Mouse (Mus musculus) brown adipose tissue, adult 24 weeks (tissue): ENCODE measurements around the gene Psmc5. TPM values are rescaled to one million over a fixed set of nuclear protein-coding genes. Genes with fewer than 3 reads are reported as not detected.

ENCODE experiments used
- H3K27ac ChIP-seq: fragments of 200-500 bp; replicated peaks from 2 replicates; pipeline ENCODE4 v1.5.1; 2012; ENCODE audit warnings: low read depth, mild to moderate bottlenecking, low read length
- H3K4me1 ChIP-seq: fragments of 200-500 bp; 2 replicates; pipeline ENCODE4 v1.6.1; 2012; ENCODE audit warnings: low read length, mixed read lengths; ENCODE audit not compliant: control insufficient read depth, insufficient read depth, insufficient read length
- H3K4me3 ChIP-seq: fragments of 200-500 bp; 2 replicates; pipeline ENCODE4 v1.5.1; 2012; ENCODE audit warnings: low read depth, mild to moderate bottlenecking, low read length, moderate library complexity; ENCODE audit not compliant: insufficient read depth
- polyA plus RNA-seq: library from polyadenylated mRNA; stranded (reverse); fragments of >200 nt; gene quantifications from 2 replicates; pipeline ENCODE4 v1.2.4, GENCODE M21; 2012; ENCODE audit not compliant: missing spikeins, insufficient read depth, insufficient read length

Gene Psmc5
- polyA plus RNA-seq, 1 experiment: 116 TPM

DNA sequence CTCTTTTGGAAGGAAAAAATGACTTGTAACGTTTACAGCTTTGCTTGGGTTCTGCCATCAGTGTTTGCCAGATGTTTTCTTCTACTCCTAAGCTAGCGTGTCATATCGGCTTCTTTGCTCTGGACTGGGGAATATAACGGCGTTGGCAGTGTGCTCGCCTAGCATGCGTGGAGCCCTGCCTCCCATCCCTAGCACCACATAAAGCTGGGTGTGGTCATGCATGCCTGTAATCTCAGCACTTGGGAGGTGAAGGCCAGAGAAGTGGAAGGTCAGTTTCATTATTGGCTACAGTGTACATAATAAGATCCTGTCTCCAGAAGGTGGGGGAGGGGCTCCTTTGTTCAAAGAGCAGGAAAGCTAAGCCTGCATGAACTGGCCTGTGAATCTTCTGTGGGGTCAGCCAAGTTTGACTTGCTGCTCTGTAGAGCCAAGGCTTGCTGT, 19.0 kb downstream of the Psmc5 start:
- H3K4me3 ChIP-seq: no peak overlapping the region
- peaks cover 12% of the 10 kb centered on the region for H3K4me1 ChIP-seq
- H3K27ac ChIP-seq: no peak overlapping the region

DNA sequence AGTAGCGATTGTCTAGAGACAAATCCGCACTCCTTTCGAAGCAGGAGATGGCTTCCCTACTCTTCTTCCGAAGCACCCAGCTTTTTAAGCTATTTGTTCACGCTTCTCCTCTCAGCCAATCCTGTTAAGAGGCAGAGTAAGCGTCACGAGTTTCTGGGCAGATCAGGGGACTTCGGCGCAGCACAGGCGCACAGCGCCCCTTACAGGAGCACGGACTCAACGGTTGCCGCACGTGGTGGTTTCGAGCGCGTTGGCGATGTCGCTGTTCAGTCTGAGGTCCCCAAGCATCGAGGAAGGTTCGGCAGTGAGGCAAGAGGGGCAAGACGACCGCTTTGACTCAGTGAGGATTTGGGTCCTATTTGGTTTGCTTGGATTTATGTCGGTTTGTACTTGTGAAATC, 20.5 kb downstream of the Psmc5 start, which contains the start of gene Tcam1:
Gene Tcam1 (plus strand): TSS at position 219 of the 400 bp plus-strand sequence.
- H3K4me1 ChIP-seq: peaks cover 2% of the 10 kb centered on the region
- no peak within 1 kb of the TSS; the same call in 1 of the 2 replicates for H3K4me3 ChIP-seq
- H3K27ac ChIP-seq: no peak within 1 kb of the TSS

DNA sequence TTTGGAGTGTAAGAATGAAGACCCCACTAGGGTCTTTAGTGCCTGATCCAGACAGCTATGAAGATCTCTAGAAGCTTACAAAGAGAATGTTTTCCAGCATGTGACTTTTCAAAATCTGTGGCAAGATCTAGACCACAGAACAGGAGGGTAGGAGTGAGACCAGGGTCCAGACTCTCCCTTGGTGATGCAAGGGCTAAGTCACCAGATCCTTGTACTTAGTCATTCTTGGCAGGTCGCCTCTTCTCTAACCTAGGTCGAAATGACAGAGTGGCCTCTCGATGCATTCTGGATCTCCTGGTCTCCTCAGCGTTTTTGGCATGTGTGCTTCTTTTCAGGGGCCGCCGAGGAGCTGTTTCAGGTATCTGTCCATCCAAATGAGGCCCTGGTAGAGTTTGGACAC, 26.5 kb downstream of the Psmc5 start:
- H3K4me3 ChIP-seq: no peak overlapping the region
- no peak overlapping the region for H3K27ac ChIP-seq
- no peaks in the 10 kb centered on the region for H3K4me1 ChIP-seq

DNA sequence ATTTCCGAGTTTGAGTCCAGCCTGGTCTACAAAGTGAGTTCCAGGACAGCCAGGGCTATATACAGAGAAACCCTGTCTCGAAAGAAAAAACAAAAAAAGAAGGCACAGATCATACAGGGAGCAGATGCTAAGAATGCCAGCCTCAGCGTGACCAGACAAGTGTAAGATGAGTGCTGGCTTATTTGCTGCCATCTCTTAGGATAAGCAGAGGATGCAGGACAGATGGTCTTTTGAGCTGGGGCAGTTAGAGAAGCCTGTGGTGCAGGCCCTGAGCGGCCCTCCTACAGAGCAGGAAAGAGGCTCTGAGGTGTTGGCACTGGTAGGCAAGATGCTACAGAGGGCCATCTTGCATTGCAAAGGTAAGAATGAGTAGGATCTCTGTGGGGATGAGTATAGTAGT, 27.4 kb downstream of the Psmc5 start:
- Histone ChIP-seq H3K4me1 (no peaks in the 10 kb centered on the region), H3K4me3 (no peak overlapping the region), H3K27ac (no peak overlapping the region)

DNA sequence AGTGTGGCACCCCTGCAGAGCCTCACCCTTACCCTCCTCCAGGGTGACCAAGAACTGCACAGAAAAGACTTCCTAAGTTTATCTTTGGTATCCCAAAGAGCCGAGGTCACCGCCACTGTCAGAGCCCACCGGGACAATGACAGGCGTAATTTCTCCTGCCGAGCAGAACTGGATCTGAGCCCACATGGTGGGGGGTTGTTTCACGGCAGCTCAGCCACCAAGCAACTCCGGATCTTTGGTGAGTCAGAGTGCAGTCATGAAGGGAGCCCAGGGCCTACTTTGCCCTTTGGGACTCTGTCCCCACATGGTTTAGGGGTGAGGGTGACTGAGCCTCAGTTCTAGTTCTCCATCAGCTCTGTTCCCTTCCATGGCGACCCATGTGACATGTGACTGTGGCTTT, 28.2 kb downstream of the Psmc5 start:
- Histone ChIP-seq H3K4me3 (no peak overlapping the region), H3K27ac (no peak overlapping the region), H3K4me1 (no peaks in the 10 kb centered on the region)

DNA sequence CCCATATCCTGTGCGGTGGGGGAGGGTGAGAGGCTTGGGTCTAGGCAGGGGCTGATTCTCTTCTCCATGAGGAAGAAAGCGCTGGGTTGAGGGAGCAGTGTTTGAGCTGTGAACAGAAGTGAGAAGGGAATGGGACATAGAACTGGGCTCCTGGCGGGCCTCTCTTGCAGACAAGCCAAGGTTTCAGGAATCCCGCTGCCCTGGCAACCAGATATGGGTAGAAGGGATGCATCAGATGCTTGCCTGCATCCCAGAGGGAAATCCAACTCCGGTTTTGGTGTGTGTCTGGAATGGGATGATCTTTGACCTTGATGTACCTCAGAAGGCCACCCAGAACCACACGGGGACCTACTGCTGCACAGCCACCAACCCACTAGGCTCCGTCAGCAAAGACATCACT, 30.3 kb downstream of the Psmc5 start:
- Histone ChIP-seq H3K4me3 (no peak overlapping the region), H3K27ac (no peak overlapping the region), H3K4me1 (no peaks in the 10 kb centered on the region)

DNA sequence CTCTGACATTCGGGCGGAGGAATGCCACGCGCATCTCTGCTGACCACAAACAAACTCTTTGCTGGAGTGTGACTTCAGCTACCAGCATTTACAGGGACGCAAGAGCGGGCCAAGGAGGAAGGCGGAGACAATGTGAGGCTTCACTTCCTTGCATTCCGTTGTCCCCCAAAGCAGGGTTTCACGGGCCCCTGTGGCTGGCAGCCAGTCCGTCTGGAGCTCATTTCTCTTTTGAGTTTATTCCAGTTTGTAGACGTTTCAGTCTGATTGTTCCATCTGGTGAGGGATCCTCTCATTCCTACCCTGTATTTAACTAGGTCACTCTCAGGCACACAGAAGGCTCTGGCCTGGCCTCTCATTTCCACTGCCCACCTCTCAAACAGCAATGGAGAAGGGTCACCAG, 31.0 kb downstream of the Psmc5 start:
- Histone ChIP-seq H3K4me3 (no peak overlapping the region), H3K4me1 (no peaks in the 10 kb centered on the region), H3K27ac (no peak overlapping the region)

DNA sequence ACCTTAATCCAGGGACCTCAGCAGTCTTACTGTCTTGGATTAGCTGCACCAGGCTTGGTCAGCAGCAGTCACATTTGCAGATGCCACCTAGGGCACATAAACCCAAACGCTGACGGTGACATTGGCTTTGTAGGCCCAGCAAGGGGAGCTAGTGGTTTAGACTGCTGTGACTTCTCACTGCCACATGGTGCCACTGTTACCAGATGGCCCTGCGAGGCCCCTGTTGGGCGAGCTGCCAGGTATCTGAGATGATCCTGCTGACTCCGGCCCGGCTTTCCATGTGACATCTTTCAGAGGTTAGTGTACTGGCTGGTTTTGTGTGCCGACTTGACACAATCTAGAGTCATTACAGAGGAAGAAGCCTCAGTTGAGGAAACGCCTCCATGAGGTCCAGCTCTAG, 33.4 kb downstream of the Psmc5 start:
- H3K4me3 ChIP-seq: no peak overlapping the region
- H3K4me1 ChIP-seq: no peaks in the 10 kb centered on the region
- H3K27ac ChIP-seq: no peak overlapping the region

DNA sequence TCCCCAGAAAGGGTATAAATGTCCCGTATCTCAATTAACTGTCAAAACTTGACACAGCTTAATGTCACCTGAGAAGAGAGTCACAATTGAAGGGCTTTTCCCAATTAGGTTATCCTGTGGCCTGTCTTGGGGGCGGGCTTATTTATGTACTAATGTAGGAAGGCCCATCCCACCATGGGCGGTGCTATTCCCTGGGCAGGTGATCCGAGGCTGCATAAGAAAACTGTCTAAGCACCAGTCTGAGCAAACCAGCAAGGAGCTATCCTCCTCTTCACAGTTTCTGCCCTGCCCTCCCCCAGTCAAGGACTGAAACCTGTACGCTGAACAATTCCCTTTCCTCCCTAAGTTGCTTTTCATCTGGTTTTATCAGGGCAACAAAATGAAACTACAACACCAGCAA, 34.4 kb downstream of the Psmc5 start:
- Histone ChIP-seq H3K4me1 (no peaks in the 10 kb centered on the region), H3K27ac (no peak overlapping the region), H3K4me3 (no peak overlapping the region)

DNA sequence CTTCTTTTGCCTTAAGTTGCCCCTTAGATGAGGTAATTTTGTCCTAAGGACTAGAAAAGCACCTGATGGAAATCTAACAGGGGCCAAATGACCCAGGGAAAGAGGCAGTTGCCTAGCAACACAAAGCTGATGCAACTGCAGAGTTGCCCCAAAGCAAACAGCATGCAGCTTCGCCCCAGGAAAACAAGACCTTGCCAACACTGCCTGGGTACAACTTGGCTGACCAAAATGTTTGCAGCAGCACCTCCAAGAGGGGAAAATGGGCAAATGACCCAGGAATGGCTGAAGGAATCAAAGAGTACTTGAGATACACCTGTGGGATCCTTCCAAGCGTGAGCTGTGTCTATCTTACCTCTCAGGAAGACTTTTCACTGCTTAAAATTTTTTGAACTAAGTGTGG, 35.9 kb downstream of the Psmc5 start:
- Histone ChIP-seq H3K27ac (no peak overlapping the region), H3K4me3 (no peak overlapping the region), H3K4me1 (no peaks in the 10 kb centered on the region)

DNA sequence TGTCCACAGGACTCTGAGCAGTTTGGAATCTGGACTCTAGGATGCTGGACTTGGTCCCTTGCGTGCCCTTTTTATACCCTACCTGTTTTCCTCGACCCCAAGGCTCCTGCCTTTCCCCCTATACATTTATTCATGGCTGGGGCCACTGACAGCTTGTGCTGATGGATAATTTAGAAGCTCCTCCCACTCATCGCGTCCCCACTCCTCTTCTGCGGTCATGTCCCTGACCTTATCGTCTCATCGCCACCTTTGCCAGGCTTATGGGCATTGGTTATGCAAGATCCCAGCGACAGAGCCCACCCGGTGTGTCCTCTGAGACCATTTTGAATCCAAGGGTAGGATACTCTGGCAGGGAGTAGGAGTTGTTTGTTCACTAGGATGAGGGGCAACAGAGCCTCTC, 45.8 kb downstream of the Psmc5 start, which contains the start of gene Gh:
Gene Gh (minus strand): TSS at position 101 of the 400 bp plus-strand sequence.
- Histone ChIP-seq H3K27ac (no peak within 1 kb of the TSS), H3K4me3 (no peak within 1 kb of the TSS), H3K4me1 (no peaks in the 10 kb centered on the region)

DNA sequence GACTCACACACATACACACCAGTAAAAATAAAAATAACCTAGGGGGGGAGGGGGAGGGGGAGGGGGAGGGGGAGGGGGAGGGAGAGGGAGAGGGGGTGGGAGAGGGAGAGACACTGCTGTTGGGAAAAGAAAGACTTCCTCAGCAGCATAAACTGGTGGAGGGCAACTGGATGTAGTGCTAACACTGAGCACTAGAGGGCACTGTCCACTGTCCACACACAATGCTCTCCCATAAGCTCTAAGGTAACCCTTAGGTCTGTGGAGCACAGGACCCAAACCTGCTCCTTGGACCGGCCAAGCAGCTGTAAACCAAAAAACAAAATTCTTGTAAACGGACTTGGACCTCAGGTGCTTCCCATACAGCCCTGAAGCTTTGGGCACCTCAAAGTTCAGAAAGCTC, 46.7 kb downstream of the Psmc5 start:
- Histone ChIP-seq H3K4me3 (no peak overlapping the region), H3K27ac (no peak overlapping the region), H3K4me1 (no peaks in the 10 kb centered on the region)

DNA sequence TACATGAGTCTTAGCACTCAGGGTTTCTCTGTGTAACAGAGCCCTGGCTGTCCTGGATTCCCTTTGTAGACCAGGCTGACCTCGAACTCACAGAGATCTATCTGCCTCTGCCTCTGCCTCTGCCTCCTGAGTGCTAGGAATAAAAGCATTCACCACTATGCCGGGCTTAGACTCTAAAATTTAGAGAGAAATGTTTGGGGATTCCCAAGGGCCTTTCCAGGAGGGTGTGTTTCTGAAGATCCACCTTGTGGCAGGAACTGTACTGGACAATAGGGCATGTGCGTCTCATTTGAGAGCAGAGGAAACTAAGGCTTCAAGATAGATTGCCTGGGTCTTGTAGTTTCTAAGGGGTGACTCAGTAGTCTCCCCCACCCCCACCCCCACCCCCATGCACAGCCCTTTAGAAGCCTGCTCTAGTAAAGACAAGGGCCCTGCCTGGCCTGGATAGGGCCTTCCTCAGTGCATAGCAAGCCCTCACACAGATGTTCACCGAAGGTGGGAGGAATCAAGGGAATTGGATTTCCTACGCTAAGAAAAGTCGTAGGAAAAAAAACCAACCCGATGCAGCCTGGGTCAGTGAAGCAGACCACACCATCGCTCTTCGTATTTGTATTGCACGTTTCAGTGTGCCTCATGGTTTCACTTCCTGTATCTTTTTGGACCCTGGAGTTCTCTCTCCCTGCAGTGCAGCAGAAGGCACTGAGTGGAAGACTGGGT, 49.6 kb downstream of the Psmc5 start:
- Histone ChIP-seq H3K27ac (no peak overlapping the region), H3K4me3 (no peak overlapping the region), H3K4me1 (no peaks in the 10 kb centered on the region)

DNA sequence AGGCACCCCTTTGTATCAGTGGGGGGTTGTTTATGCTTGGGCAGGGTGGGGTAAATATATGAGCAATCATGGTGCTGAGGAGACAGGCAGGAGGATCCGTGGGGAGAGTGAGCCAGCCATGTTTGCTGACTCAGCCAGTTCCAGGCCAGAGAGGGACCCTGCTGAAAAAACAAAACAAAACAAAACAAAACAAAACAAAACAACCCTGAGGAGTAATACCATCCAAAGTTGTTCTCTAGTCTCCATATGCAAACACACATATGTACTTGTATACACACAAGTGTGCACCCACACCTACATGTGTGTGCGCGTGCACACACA, 50.1 kb downstream of the Psmc5 start:
- Histone ChIP-seq H3K4me3 (no peak overlapping the region), H3K4me1 (no peaks in the 10 kb centered on the region), H3K27ac (no peak overlapping the region)

DNA sequence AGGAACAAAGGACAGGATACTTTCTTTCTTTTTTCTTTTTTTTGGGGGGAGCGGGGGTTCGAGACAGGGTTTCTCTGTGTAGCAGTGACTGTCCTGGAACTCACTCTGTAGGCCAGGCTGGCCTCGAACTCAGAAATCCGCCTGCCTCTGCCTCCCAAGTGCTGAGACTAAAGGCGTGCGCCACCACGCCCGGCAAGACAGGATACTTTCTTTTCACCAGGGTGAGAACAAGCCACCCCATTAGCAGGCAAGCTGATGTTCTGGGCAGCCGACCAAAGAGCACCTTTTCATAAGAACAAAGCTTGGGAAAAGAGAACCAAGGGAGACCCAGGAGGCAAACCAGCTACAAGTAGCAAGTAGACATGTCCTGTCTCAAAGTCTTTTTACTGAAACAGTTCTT, 50.8 kb downstream of the Psmc5 start:
- H3K4me3 ChIP-seq: no peak overlapping the region
- H3K27ac ChIP-seq: no peak overlapping the region
- no peaks in the 10 kb centered on the region for H3K4me1 ChIP-seq

DNA sequence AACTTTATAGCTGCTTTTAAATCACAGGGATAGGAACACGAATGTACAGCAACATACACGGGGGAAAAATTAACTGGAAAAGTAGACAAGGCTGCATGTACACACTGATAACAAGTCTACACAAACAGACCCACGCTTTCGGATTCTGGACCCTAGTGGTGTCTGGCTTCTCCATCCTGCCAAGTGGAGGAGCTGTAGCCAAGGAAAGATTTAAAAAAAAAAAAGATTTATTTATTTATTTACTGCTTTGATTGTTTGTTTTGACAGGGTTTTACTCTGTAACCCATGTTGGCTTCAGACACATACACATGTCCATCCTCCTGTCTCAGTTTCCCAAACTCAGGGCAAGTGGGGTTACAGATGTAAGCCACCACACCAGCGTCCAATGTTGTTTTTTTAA, 51.5 kb downstream of the Psmc5 start:
- Histone ChIP-seq H3K4me3 (no peak overlapping the region), H3K4me1 (no peaks in the 10 kb centered on the region), H3K27ac (no peak overlapping the region)
